7 mouse cellular contexts compared by ENCODE assay signal in the genomic region with DNA sequence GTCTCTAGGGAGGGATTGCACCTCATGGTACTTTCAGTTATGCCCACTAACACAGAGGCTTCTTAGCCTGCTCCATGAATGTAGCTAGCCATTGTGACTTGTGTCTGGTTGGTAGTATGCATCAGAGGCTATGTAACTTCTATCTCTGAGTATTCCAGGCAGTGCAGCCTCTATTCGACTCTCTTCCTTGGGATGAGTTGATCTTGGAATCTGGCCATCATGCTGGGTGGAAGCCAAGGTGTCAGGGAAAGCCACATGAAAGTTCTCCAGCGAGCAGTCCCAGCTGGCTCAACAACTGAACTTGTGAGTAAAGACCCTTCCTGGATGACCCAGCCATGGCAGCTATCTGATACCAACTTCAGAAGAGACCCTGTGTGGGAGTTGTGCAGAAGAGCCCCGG.
DNase-seq lines count a peak whose midpoint lies in the region.

No protein-coding gene starts in this region.

- peak; percentile 29 for DNase-seq in urinary bladder, adult 2 months (ENCODE audit: low spot score)
- DNase-seq in urinary bladder, adult 18-20 months (ENCODE audit: low spot score in 2 of 2), result no peak
- peak; percentile 40 to 69 for DNase-seq in gastrocnemius, postnatal 36 days
- peak; percentile 92 for DNase-seq in kidney, postnatal 10 days
- DNase-seq in testis, postnatal 10 days (ENCODE audit: low spot score), result peak; percentile 73
- DNase-seq in spleen, postnatal 36 days (ENCODE audit: low spot score in 2 of 2), result no peak
- DNase-seq in retina, embryonic 14.5 days (ENCODE audit: low spot score), result no peak

- intact Hi-C loops in gastrocnemius, postnatal 36 days (cut with DNase I), result no loop called here

Comparison
In these comparisons a context has a peak if more than half of its experiments do, and no peak if none do; other contexts are left out.
1. DNase-seq: peak in urinary bladder, adult 2 months (single experiment), gastrocnemius, postnatal 36 days (2 of 2), kidney, postnatal 10 days (single experiment) and testis, postnatal 10 days (single experiment); none in urinary bladder, adult 18-20 months (0 of 2), spleen, postnatal 36 days (0 of 2) and retina, embryonic 14.5 days (single experiment).